Mouse (Mus musculus) MEL (cell line): ENCODE results near the gene Lrrc56. TPM values are rescaled to one million over a fixed set of nuclear protein-coding genes. Genes with fewer than 3 reads are reported as not detected.

ENCODE experiments used
- DNase-seq: peaks from one replicate; pipeline ENCODE4 v3.0.0; 2011; ENCODE audit warnings: low read depth, low spot score
- H3K27ac ChIP-seq: 2 replicates; pipeline ENCODE4 v1.5.1; 2012; ENCODE audit warnings: low read depth, mild to moderate bottlenecking, control low read depth, low read length, moderate library complexity; ENCODE audit not compliant: control insufficient read depth
- H3K27me3 ChIP-seq, 2 experiments: fragments of 150-350 bp in 1 of 2; sonication (generic) in 1 of 2; 2 replicates each; pipeline ENCODE4 v1.6.1; 2012; ENCODE audit warnings: low read length in 2 of 2, mild to moderate bottlenecking in 2 of 2, improper control_type of control experiment in 1 of 2, moderate library complexity in 1 of 2; ENCODE audit not compliant: insufficient read depth in 2 of 2, control insufficient read depth in 1 of 2
- H3K36me3 ChIP-seq, 2 experiments: 2 replicates each; pipeline ENCODE4 v1.6.1; 2012 to 2014; ENCODE audit warnings: low read length in 2 of 2, improper control_type of control experiment in 1 of 2, inconsistent platforms in 1 of 2, mild to moderate bottlenecking in 1 of 2; ENCODE audit not compliant: insufficient read depth in 2 of 2, control insufficient read depth in 1 of 2
- H3K4me1 ChIP-seq, 2 experiments: fragments of 150-350 bp in 1 of 2; sonication (generic) in 1 of 2; 2 replicates each; pipeline ENCODE4 v1.6.1; 2012; ENCODE audit warnings: low read length in 2 of 2, improper control_type of control experiment in 1 of 2, mild to moderate bottlenecking in 1 of 2; ENCODE audit not compliant: insufficient read depth in 2 of 2, control insufficient read depth in 1 of 2
- H3K4me3 ChIP-seq, 2 experiments: fragments of 150-350 bp in 1 of 2; sonication (generic) in 1 of 2; 2 replicates each; pipeline ENCODE4 v1.5.1; 2012; ENCODE audit warnings: low read depth in 2 of 2, low read length in 2 of 2, mild to moderate bottlenecking in 2 of 2, moderate library complexity in 2 of 2, control low read depth in 1 of 2, improper control_type of control experiment in 1 of 2; ENCODE audit not compliant: control insufficient read depth in 1 of 2, insufficient read depth in 1 of 2
- H3K79me2 ChIP-seq: 2 replicates; pipeline ENCODE4 v1.6.1; 2012; ENCODE audit warnings: mild to moderate bottlenecking, low read length, moderate library complexity; ENCODE audit not compliant: control insufficient read depth, poor library complexity, insufficient read depth
- H3K9ac ChIP-seq: 2 replicates; pipeline ENCODE4 v1.6.1; 2012; ENCODE audit warnings: low read depth, mild to moderate bottlenecking, control low read depth, low read length, moderate library complexity; ENCODE audit not compliant: control insufficient read depth, poor library complexity, severe bottlenecking
- H3K9me3 ChIP-seq: fragments of 150-350 bp; sonication (generic); replicated peaks from 2 replicates; pipeline ENCODE4 v1.6.1; 2012; ENCODE audit warnings: mild to moderate bottlenecking, low read length, improper control_type of control experiment, moderate library complexity; ENCODE audit not compliant: insufficient read depth
- BHLHE40 ChIP-seq: IDR thresholded peaks from 2 replicates; pipeline ENCODE4 v1.6.1; 2012; ENCODE audit warnings: low read depth, mild to moderate bottlenecking, inconsistent platforms, low read length, improper control_type of control experiment, borderline replicate concordance
- CHD2 ChIP-seq: IDR thresholded peaks from 2 replicates; pipeline ENCODE4 v1.6.1; 2011; ENCODE audit warnings: low read length, improper control_type of control experiment
- ELF1 ChIP-seq: IDR thresholded peaks from 2 replicates; pipeline ENCODE4 v1.6.1; 2014; ENCODE audit warnings: low read depth, mild to moderate bottlenecking, inconsistent platforms, low read length, improper control_type of control experiment, moderate library complexity
- EP300 ChIP-seq, 2 experiments: IDR thresholded peaks; 2 replicates each; pipeline ENCODE4 v1.6.1; 2011; ENCODE audit warnings: improper control_type of control experiment in 2 of 2, low read length in 2 of 2, low read depth in 1 of 2, mild to moderate bottlenecking in 1 of 2
- GATA1 ChIP-seq: IDR thresholded peaks from 2 replicates; pipeline ENCODE4 v1.6.1; 2011; ENCODE audit warnings: low read depth, low read length, improper control_type of control experiment
- HCFC1 ChIP-seq: IDR thresholded peaks from 2 replicates; pipeline ENCODE4 v1.6.1; 2012; ENCODE audit warnings: low read depth, mild to moderate bottlenecking, inconsistent platforms, low read length, improper control_type of control experiment, moderate library complexity
- JUND ChIP-seq: IDR thresholded peaks from 2 replicates; pipeline ENCODE4 v1.6.1; 2011; ENCODE audit warnings: low read depth, mild to moderate bottlenecking, improper control_type of control experiment, low read length
- KAT2A ChIP-seq: conservative IDR thresholded peaks from 2 replicates; pipeline ENCODE4 v1.6.1; 2012; ENCODE audit warnings: low read depth, low read length, improper control_type of control experiment, inconsistent platforms
- MAX ChIP-seq: IDR thresholded peaks from 2 replicates; pipeline ENCODE4 v1.6.1; 2011; ENCODE audit warnings: low read length, improper control_type of control experiment
- MEF2A ChIP-seq: IDR thresholded peaks from 2 replicates; pipeline ENCODE4 v1.6.1; 2014; ENCODE audit warnings: low read depth, mild to moderate bottlenecking, inconsistent platforms, low read length, improper control_type of control experiment; ENCODE audit not compliant: poor library complexity, insufficient replicate concordance, severe bottlenecking; ENCODE audit errors: extremely low read depth
- MXI1 ChIP-seq: IDR thresholded peaks from 2 replicates; pipeline ENCODE4 v1.6.1; 2011; ENCODE audit warnings: mild to moderate bottlenecking, low read depth, low read length, improper control_type of control experiment
- NELFE ChIP-seq: IDR thresholded peaks from 2 replicates; pipeline ENCODE4 v1.6.1; 2011; ENCODE audit warnings: low read depth, low read length, improper control_type of control experiment
- RCOR1 ChIP-seq: IDR thresholded peaks from 2 replicates; pipeline ENCODE4 v1.6.1; 2012; ENCODE audit warnings: low read depth, mild to moderate bottlenecking, inconsistent platforms, low read length, improper control_type of control experiment
- SIN3A ChIP-seq: IDR thresholded peaks from 2 replicates; pipeline ENCODE4 v1.6.1; 2012; ENCODE audit warnings: low read length, improper control_type of control experiment, inconsistent platforms
- TAL1 ChIP-seq: IDR thresholded peaks from 2 replicates; pipeline ENCODE4 v1.6.1; 2012; ENCODE audit warnings: mild to moderate bottlenecking, inconsistent platforms, low read length, moderate library complexity, mixed read lengths
- USF1 ChIP-seq: IDR thresholded peaks from 2 replicates; pipeline ENCODE4 v1.6.1; 2014; ENCODE audit warnings: low read depth, mild to moderate bottlenecking, inconsistent platforms, low read length, improper control_type of control experiment, moderate library complexity
- ZNF384 ChIP-seq: IDR thresholded peaks from 2 replicates; pipeline ENCODE4 v1.6.1; 2012; ENCODE audit warnings: low read depth, mild to moderate bottlenecking, inconsistent platforms, low read length, improper control_type of control experiment
- polyA plus RNA-seq, 2 experiments: library from polyadenylated mRNA; stranded (reverse) in 1 of 2; unstranded in 1 of 2; fragments of >175 nt in 1 of 2; fragments of >200 nt in 1 of 2; gene quantifications; 2 replicates each; pipeline versions ENCODE4 v1.2.1 to v1.2.4; 2012; ENCODE audit warnings: low replicate concordance in 2 of 2, low read depth in 1 of 2; ENCODE audit not compliant: insufficient read length in 2 of 2, insufficient read depth in 1 of 2, missing spikeins in 1 of 2
- total RNA-seq: library from RNA; depleted of rRNA; stranded (reverse); fragments of 300-350 nt; gene quantifications from 2 replicates; pipeline ENCODE4 v1.2.3, GENCODE M21; 2012

The Lrrc56 gene
- total and polyA plus RNA-seq, 3 experiments: 1.6 to 5.5 TPM; not detected in 1

GRCm38 (mm10) chr7:141194830-141195229 is 873 bp downstream of the Lrrc56 start:
- Histone ChIP-seq H3K27ac (peak overlapping the region; percentile 76), H3K4me1 (peaks cover 6 to 29% of the 10 kb centered on the region in 2 experiments; a peak in 3 of 4 replicates)
- DNase-seq: peak; percentile 95

DNA sequence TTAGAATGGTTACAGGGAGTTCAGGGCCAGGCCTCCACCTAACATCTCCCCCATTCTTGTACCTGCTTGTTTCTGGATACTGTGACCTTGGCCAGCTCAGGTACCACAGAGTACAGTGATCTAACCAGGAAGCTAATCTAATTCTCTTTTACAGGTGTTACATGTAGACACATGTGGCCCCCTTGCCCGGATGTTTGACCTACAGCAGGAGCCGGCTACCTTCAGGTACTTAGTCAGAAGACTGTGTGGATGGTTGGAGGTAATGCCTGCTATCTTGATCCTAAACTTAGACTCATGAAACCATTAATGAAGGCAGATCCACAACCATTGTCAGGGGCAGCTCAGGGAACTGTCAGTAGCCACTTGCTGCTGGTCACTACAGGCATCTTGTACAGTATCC is 1.8 kb downstream of the Lrrc56 start:
- no peak for DNase-seq
- no peak overlapping the region for H3K27ac ChIP-seq
- H3K9me3 ChIP-seq: no peaks in the 10 kb centered on the region
- peaks cover 0 to 18% of the 10 kb centered on the region in 2 experiments; a peak in 3 of 4 replicates for H3K36me3 ChIP-seq
- H3K4me1 ChIP-seq: peaks cover 6 to 29% of the 10 kb centered on the region in 2 experiments; a peak in 3 of 4 replicates
- no peak overlapping the region for H3K4me3 ChIP-seq
- H3K9ac ChIP-seq: no peak overlapping the region
- H3K27me3 ChIP-seq: no peaks in the 10 kb centered on the region
- peaks cover 12% of the 10 kb centered on the region for H3K79me2 ChIP-seq
- TF ChIP-seq TAL1: no peak
- no peak for TF ChIP-seq BHLHE40
- TF ChIP-seq NELFE: no peak
- no peak for TF ChIP-seq MAX
- TF ChIP-seq SIN3A: no peak
- no peak for TF ChIP-seq USF1

More at GRCm38 (mm10) chr7:141194830-141195229, 873 bp downstream of the Lrrc56 start:
- peak; percentile 86 for TF ChIP-seq MXI1
- TF ChIP-seq CHD2: no peak
- TF ChIP-seq SIN3A: peak; percentile 85
- peak; percentile 77 for TF ChIP-seq ELF1
- TF ChIP-seq ZNF384: peak; percentile 72
- TF ChIP-seq RCOR1: no peak
- TF ChIP-seq NELFE: peak; percentile 55
- TF ChIP-seq HCFC1: peak; percentile 58; the same call in 1 of the 2 replicates
- Histone ChIP-seq H3K9me3 (no peaks in the 10 kb centered on the region), H3K36me3 (peaks cover 2 to 18% of the 10 kb centered on the region in 2 experiments; a peak in 3 of 4 replicates), H3K79me2 (peaks cover 12% of the 10 kb centered on the region), H3K9ac (peak overlapping the region; percentile 82), H3K27me3 (no peaks in the 10 kb centered on the region), H3K4me3 (peak overlapping the region; percentile 57 to 90)

GRCm38 (mm10) chr7:141196619-141197282 is 2.8 kb downstream of the Lrrc56 start:
- peaks cover 0 to 18% of the 10 kb centered on the region in 2 experiments; a peak in 3 of 4 replicates for H3K36me3 ChIP-seq
- H3K27ac ChIP-seq: peak overlapping the region; percentile 36
- H3K9ac ChIP-seq: no peak overlapping the region
- H3K27me3 ChIP-seq: no peaks in the 10 kb centered on the region
- H3K4me1 ChIP-seq: peaks cover 6 to 29% of the 10 kb centered on the region in 2 experiments; a peak in 3 of 4 replicates
- no peaks in the 10 kb centered on the region for H3K9me3 ChIP-seq
- peaks cover 12% of the 10 kb centered on the region for H3K79me2 ChIP-seq
- no peak overlapping the region for H3K4me3 ChIP-seq
- DNase-seq: peak; percentile 74
- TF ChIP-seq KAT2A (no peak), GATA1 (peak; percentile 58), MEF2A (no peak), ZNF384 (peak; percentile 95), EP300 (IDR thresholded peaks at IDR 0.05; ENCODE audit: low read depth in 1 of 2, low read length in 2 of 2) (peak in 1 of 2 experiments; percentile 38; a peak in 1 of 4 replicates), JUND (no peak)
